Mouse (Mus musculus) left cerebral cortex, adult 8-10 months (tissue): ENCODE measurements at regions not wholly inside any gene's neighbourhood (a gene's known extent, or its start where the extent isn't known, plus 50 kb on each side); places are given as distances from the start of the nearest gene placed in this dataset.

Experiments
- DNase-seq, 2 experiments: peaks; one replicate each; pipeline ENCODE4 v3.0.0; 2022; ENCODE audit warnings: low spot score in 2 of 2

DNA sequence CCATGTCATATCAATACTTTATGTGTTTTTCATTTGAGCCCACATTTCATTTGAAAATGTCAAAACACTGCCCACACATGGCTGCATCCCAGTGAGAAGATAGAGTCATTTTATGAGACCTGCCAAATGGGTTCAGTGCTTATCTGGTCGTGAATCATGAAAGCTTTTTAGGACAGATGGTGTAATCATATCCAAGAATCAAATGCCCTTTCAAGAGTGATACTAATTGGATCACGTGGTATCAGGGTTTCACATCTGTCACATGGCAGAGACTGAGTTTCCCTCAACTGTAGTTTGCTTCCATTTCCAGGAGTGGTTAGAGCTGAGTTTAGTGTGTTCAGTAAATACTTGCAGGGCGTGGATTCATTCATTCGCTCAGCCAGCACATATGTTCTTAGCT is 87.2 kb upstream of the Agbl1 start:
- DNase-seq, result no peak

DNA sequence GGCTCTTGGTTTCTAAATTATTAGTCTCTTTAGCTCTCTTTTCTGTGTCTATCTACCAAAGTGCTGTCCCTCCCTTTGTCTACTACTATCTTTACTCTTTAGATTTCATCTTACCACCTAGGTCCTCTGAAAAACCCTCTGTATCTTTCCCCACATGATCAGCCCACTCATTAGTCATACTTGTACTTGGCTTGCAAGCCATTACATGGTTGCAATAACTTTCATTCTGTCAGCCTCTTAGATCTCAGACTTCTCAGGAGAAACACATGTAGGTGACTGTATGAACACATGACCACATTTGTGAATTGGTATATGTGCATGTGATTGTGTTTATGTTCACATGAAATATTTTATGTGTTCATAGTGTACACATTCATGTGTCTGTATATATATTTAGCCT is 83.3 kb upstream of the Agbl1 start:
- no peak for DNase-seq

DNA sequence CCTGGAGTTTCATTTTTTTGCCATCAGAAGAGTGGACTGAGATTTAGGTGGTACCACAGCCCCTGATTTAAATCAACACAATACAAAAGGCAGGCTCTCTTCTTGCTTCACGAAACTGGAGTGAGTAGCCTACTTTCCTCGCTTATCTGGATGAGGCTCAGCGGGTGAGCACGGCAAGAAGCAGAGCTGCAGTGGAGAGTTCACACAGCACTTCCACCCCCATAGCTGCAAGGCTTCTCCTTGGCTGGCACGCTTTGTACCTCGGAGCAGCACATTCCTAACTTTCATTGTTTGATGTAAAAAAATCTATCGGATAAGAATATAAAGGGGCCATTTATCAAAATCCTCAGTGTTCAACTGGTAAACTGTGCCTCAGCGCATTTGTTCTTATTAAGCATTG is 72.8 kb upstream of the Agbl1 start:
- no peak for DNase-seq

DNA sequence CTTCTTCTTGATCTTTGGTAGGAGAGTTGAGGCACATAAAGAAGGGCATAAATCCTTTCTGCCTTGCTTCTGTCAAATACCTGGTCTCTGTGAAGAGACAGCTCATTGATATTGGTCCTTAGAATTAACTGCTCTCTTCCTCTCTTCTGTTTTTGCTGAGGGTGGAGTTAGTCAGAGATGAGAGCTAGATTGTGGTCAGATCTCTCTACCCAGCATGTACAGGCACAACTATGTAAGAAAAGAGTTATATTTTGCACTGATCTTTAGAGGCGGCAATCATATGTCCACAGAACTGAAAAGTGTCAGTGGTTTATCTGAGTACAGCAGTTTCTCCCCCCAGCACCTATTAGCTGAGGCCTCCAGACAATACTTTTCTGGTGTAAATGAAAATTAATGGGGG is 65.5 kb upstream of the Agbl1 start:
- DNase-seq, result no peak

DNA sequence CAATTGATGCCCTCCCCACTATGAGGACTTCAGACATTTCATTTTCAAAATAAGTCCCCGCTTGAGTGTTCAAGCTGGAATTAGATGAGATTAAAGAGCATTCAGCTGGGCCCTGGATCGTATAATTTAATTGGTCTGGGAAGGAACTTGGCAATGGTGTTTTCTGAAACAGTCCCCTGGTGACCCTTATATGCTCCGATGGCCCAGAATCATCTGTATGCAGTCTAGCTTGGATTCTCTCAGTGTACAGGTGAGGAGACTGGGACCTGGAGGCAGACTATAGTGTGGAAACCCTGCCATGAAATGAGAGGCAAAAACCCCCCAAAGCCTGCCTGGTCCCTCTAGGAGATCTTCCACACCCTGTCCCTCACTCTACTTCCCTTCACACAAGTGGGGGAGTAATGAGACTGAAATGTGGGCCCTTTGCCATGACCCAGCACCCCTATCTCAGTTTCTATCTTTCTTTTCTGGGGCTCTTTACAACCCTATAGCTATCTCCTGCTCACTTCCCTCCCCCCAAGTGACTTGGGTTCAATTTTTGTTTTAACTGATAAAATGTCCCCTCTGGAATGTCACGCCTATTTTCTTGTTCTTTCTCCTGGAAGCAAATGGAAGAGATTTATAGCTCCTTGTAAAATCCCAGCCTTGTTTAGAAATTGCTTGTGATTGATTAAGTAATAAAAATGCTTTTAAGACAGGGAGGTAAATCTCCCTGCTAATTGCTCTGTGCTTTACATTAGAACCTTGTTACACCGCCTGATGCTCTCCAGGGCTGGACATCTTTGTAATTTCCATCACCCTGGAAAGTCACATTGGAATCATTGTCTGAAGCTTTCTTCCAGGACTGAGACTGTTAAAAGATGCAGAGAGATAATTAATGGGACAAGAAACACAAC is 64.7 kb upstream of the Agbl1 start:
- DNase-seq, result no peak

DNA sequence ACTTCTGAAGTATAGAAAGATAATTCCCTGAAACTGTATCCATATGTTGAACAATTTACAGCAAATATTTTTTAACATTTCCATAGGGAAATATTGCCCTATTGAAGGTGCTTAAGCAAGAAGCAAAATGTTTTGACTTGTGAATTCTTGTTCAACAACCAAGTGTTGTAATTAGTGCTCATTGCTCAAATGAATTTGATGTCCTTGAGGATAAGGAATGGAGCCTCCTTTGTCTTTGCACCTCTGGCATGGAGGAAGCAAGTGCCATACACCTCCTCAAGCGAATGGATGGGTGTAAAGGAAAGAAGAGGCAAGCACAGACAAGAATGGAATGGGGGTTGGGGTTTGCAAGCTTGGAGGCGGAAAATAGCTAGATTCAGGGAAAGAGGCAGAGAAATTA is 59.2 kb upstream of the Agbl1 start:
- no peak for DNase-seq

DNA sequence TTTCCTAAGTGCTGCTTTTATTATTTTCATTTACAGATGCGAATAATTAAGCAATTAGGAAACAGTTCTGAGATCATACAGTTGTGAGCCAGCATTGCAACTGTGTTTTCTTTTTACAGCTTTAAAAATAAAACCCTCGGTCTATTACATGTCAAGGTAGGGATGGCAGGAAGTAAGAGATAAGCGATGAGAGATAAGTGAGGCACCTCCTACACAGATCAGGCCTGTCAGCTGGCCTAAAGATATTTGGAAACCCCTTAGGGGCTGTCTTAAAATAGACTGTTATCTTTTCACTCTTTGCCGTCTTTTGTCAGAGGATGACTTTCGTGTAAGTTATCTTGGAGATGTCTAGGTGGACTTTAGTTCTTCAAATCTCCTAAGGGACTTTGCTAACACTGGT is 53.5 kb upstream of the Agbl1 start:
- no peak for DNase-seq

DNA sequence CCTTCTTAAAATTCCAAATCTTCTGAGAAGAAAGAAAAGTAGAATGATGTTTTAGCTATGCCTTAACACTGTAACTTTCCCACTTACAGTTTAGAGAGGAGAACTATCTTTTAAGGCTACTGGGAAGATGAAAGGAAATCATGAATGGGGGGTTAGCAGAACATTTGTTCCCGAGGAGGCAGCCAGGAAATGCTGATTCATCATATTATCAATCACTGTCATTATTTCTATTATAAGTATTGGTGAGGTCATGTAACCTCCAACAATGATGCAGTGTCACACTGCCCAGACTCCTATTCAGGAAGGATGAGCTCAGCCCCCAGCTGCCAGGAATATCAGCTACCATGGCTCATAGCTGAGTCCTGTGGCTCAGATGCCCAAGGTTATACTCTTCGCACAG is 52.3 kb upstream of the Agbl1 start:
- DNase-seq, result no peak
